Mouse (Mus musculus) heart, postnatal 0 days (tissue): Measurements from ENCODE around the gene Zranb3. TPM values are rescaled to one million over a fixed set of nuclear protein-coding genes. Genes with fewer than 3 reads are reported as not detected.

Source experiments
- ATAC-seq: fragments of 200-750 bp; cut with Nextera tagmentation; 2 replicates; pipeline ENCODE4 v1.8.0; 2017; ENCODE audit warnings: low read depth, moderate number of reproducible peaks, moderate library complexity; ENCODE audit not compliant: insufficient read depth
- DNase-seq: peaks from one replicate; pipeline ENCODE4 v3.0.0-alpha.2; 2016; ENCODE audit warnings: low spot score
- H3K27ac ChIP-seq: fragments of 300-500 bp; sonication (generic); 2 replicates; pipeline ENCODE4 v1.5.1; 2014; ENCODE audit warnings: low read depth, mild to moderate bottlenecking
- H3K27me3 ChIP-seq: fragments of 300-500 bp; sonication (generic); 2 replicates; pipeline ENCODE4 v1.6.1; 2014; ENCODE audit warnings: low read length, mixed read lengths; ENCODE audit not compliant: control insufficient read depth, insufficient read depth
- H3K36me3 ChIP-seq: fragments of 300-500 bp; sonication (generic); replicated peaks from 2 replicates; pipeline ENCODE4 v1.6.1; 2014; ENCODE audit warnings: low read length, mixed read lengths; ENCODE audit not compliant: control insufficient read depth, insufficient read depth
- H3K4me1 ChIP-seq: fragments of 300-500 bp; sonication (generic); 2 replicates; pipeline ENCODE4 v1.6.1; 2014; ENCODE audit warnings: antibody characterized with exemption; ENCODE audit not compliant: control insufficient read depth, insufficient read depth
- H3K4me2 ChIP-seq: fragments of 300-500 bp; sonication (generic); 2 replicates; pipeline ENCODE4 v1.6.1; 2014; ENCODE audit warnings: low read depth, mild to moderate bottlenecking, low read length, moderate library complexity
- H3K4me3 ChIP-seq: fragments of 300-500 bp; sonication (generic); 2 replicates; pipeline ENCODE4 v1.5.1; 2014; ENCODE audit warnings: low read depth, low read length
- H3K9ac ChIP-seq: fragments of 300-500 bp; sonication (generic); replicated peaks from 2 replicates; pipeline ENCODE4 v1.6.1; 2014; ENCODE audit warnings: low read depth, low read length, mixed read lengths
- H3K9me3 ChIP-seq: fragments of 300-500 bp; sonication (generic); replicated peaks from 2 replicates; pipeline ENCODE4 v1.6.1; 2016; ENCODE audit warnings: low read length; ENCODE audit not compliant: control insufficient read depth
- CTCF ChIP-seq: IDR thresholded peaks from 2 replicates; pipeline ENCODE4 v1.5.1; 2016; ENCODE audit warnings: antibody characterized with exemption, control low read depth, low read depth
- EP300 ChIP-seq: IDR thresholded peaks from 2 replicates; pipeline ENCODE4 v1.6.1; 2016; ENCODE audit warnings: antibody characterized with exemption, low read depth
- WGBS: fragments of 180-500 bp; shearing (Covaris S2); extraction: QIAGEN DNeasy Blood & Tissue Kit; methylation state at CpG from one replicate; pipeline ENCODE4 v1.1.7; 2014; 5-methylcytosine and 5-hydroxymethylcytosine counted together
- polyA plus RNA-seq: library from polyadenylated mRNA; unstranded; fragments of >200 nt; fragmentation: Nextera tagmentation; extraction: Ambion mirVana; gene quantifications from 2 replicates; pipeline ENCODE4 v1.2.1, GENCODE M21; 2015
- total RNA-seq: library from RNA; depleted of rRNA; stranded (reverse); fragments of >200 nt; gene quantifications from 2 replicates; pipeline ENCODE4 v1.2.3, GENCODE M21; 2014; ENCODE audit warnings: low replicate concordance

The Zranb3 gene
- total and polyA plus RNA-seq, 2 experiments from 2014 or later: 1.9 to 2.1 TPM

GRCm38 (mm10) chr1:128032123-128032522, 70.7 kb downstream of the Zranb3 start:
- Histone ChIP-seq H3K4me1 (no peaks in the 10 kb centered on the region), H3K36me3 (no peaks in the 10 kb centered on the region), H3K9me3 (no peaks in the 10 kb centered on the region), H3K27me3 (no peaks in the 10 kb centered on the region), H3K4me2 (no peak overlapping the region), H3K9ac (no peak overlapping the region), H3K4me3 (no peak overlapping the region), H3K27ac (no peak overlapping the region)
- WGBS: 90% methylated on average over 1 of the region's 1 CpGs
- ATAC-seq (no peak), DNase-seq (no peak)
- TF ChIP-seq EP300 (no peak), CTCF (no peak)

GRCm38 (mm10) chr1:128031524-128031923, 71.3 kb downstream of the Zranb3 start:
- H3K9ac ChIP-seq: no peak overlapping the region
- H3K36me3 ChIP-seq: no peaks in the 10 kb centered on the region
- no peaks in the 10 kb centered on the region for H3K27me3 ChIP-seq
- DNase-seq: no peak
- no peak for ATAC-seq
- H3K9me3 ChIP-seq: no peaks in the 10 kb centered on the region
- WGBS: 88% methylated on average over 2 of the region's 2 CpGs
- H3K4me1 ChIP-seq: no peaks in the 10 kb centered on the region
- H3K4me2 ChIP-seq: no peak overlapping the region
- no peak overlapping the region for H3K4me3 ChIP-seq
- no peak overlapping the region for H3K27ac ChIP-seq
- TF ChIP-seq EP300 (no peak), CTCF (no peak)

GRCm38 (mm10) chr1:128024363-128025114, 78.3 kb downstream of the Zranb3 start:
- Histone ChIP-seq H3K36me3 (no peaks in the 10 kb centered on the region), H3K4me1 (no peaks in the 10 kb centered on the region), H3K4me2 (no peak overlapping the region), H3K9me3 (no peaks in the 10 kb centered on the region), H3K4me3 (no peak overlapping the region), H3K9ac (no peak overlapping the region), H3K27me3 (no peaks in the 10 kb centered on the region), H3K27ac (no peak overlapping the region)
- TF ChIP-seq CTCF: no peak
- TF ChIP-seq EP300: no peak
- DNase-seq: no peak
- 84% methylated on average over 4 of the region's 4 CpGs for WGBS
- no peak for ATAC-seq

GRCm38 (mm10) chr1:128020001-128020770, 82.7 kb downstream of the Zranb3 start:
- no peaks in the 10 kb centered on the region for H3K36me3 ChIP-seq
- 56% methylated on average over 2 of the region's 2 CpGs for WGBS
- no peaks in the 10 kb centered on the region for H3K9me3 ChIP-seq
- H3K4me1 ChIP-seq: 0 out of 2 replicates have a peak, but pooled peaks cover 4% of the 10 kb centered on the region
- no peaks in the 10 kb centered on the region for H3K27me3 ChIP-seq
- no peak overlapping the region for H3K9ac ChIP-seq
- ATAC-seq (no peak), DNase-seq (no peak)
- no peak for TF ChIP-seq CTCF
- no peak for TF ChIP-seq EP300
- H3K27ac ChIP-seq: no peak overlapping the region
- no peak overlapping the region for H3K4me2 ChIP-seq
- no peak overlapping the region for H3K4me3 ChIP-seq

- ATAC-seq (no peak), DNase-seq (peak; percentile 12)
- H3K27ac ChIP-seq: no peak overlapping the region
- no peak overlapping the region for H3K4me2 ChIP-seq
- no peaks in the 10 kb centered on the region for H3K36me3 ChIP-seq
- H3K9ac ChIP-seq: no peak overlapping the region
- no peak for TF ChIP-seq EP300
- TF ChIP-seq CTCF: no peak
- H3K4me1 ChIP-seq: 0 out of 2 replicates have a peak, but pooled peaks cover 4% of the 10 kb centered on the region
- H3K4me3 ChIP-seq: no peak overlapping the region
- 51% methylated on average over 6 of the region's 6 CpGs for WGBS
- no peaks in the 10 kb centered on the region for H3K27me3 ChIP-seq
- no peaks in the 10 kb centered on the region for H3K9me3 ChIP-seq
These were observed 86.8 kb downstream of the Zranb3 start for GRCm38 (mm10) chr1:128016035-128016492.
